Mouse (Mus musculus) right cerebral cortex, postnatal 25 days (tissue): Measurements from ENCODE around the gene Plscr5.
"Not testable (repeated sequence)": the region's sequence is repeated elsewhere in the genome, so short reads cannot be mapped to it uniquely, and the experiment has no call there.

Experiments used
- DNase-seq: peaks from one replicate; pipeline ENCODE4 v3.0.0; 2022

Plscr5 gene

DNA sequence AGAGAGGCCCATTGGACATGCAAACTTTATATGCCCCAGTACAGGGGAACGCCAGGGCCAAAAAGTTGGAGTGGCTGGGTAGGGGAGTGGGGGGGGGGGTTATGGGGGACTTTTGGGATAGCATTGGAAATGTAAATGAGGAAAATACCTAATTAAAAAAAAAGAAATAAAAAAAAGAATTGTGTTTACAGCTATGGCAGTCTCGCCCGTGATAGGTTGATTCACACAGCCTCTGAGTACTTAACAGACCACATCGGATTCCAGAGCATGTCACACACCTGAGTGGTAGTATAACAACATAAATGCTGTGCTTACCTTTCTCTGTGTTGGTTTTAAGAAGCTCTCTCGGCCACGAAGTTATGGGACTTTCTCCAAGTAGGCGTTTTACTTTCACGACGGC lies at the start of gene Plscr5:
Plscr5 (plus strand) TSS at position 301 of the 400 bp plus-strand sequence.
- not testable (repeated sequence) for DNase-seq

DNA sequence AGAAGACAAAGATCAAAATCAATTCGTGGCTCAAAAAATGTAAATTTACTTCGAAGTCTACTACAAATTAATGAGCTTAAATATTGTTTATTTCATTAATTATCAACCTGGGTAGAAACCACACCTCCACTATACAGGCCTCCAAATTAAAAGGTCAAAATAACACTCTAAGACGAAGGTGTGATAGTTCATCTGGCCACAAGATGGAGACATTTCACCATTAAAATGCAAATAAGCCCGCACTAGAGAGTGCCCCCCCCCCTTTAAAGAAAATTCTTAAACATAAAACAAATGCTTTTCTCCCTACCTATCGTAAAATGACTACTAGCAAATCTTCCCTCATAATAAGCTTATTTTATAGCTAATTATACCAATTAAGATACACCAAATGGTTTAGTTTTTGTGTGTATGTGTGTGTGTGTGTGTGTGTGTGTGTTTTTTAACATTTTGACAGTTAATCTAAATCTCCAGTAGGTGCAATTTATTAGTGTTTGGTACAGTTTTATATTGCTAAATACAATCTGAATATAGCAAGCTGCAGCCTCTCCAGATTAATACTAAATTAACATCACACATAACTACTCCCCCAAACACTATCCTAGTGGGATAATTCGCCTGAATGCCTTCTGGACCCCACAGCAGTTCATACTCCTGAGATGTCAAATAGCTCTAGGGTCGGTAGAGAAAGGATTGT lies 45.0 kb upstream of the Plscr5 start:
- no peak for DNase-seq

DNA sequence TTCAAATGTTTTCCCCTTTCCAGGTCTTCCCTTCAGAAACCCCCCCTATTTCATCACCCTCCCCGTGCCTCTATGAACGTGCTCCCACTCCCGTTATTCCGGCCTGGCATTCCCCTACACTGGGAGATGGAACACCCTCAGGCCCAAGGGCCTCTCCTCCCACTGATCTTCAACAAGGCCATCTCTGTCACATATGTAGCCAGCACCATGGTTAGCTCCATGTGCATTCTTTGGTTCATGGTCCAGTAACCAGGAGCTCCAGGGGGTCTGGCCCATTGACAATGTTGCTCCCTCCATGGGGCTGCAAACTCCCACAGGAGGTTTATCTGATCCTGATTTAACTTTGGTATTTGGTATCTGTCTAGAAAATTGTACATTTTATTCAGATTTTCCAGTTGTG lies 30.5 kb upstream of the Plscr5 start:
- no peak for DNase-seq

GRCm38 (mm10) chr9:92173318-92173985 lies 19.3 kb upstream of the Plscr5 start:
- DNase-seq, result no peak

GRCm38 (mm10) chr9:92174176-92175075 lies 18.3 kb upstream of the Plscr5 start:
- DNase-seq, result peak; percentile 24

GRCm38 (mm10) chr9:92178861-92179469 lies 13.8 kb upstream of the Plscr5 start:
- DNase-seq, result no peak

DNA sequence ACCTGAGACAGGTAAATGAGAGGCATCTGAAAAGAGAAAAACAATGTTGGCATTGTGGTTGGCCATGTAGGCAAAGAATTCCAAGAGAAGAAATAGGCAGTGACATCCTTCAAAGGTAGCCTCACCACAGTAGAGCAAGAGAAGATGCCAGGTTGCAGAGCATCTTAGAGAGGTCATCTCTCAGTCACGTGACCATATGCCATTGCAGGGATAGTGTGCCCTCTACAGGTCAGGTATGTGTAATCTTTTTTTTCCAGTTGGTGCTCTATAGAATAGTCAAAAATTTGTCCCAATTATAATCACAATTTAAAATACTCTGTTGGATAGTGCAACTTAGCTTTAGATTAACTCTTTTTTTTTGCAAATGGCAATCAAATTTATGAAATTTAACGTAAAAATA lies 1.4 kb upstream of the Plscr5 start:
- no peak for DNase-seq

DNA sequence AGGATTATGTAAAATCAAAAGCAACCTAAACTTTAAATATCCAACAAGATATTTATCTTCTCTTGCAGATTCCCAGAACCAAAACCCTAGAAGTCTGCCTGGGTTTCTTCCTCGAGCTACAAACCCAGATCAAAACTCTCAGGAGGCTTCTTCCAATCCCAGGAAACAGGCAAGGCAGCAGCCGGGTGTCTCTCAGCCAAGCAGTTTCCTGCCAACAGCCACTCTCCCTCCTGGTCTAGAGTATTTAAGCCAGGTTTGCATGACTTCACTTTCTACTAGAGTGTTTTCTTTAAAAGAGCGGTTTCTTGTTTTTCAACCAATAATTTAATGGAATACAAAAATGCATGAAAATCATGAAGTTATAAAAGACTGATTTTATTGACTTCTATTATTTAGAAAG lies 5.7 kb downstream of the Plscr5 start:
- no peak for DNase-seq

DNA sequence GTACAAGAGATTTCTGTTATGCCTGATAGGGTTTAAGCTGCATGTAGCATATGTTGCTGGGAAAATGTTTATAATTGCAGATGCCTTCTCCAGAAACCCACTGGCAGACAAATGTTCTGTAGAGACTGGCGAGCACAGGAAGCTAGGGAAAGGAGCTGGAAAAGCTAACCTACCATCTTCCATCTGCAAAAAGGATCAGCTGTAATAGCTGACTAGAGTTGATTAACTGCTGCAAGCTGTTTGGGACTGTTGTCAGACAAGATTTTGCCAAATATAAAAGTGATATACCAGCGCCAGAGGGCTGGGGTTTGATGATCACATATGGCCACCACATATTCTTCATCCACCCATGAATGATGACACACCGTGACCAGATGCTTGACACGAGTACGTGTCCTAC lies 6.8 kb downstream of the Plscr5 start:
- DNase-seq, result no peak

DNA sequence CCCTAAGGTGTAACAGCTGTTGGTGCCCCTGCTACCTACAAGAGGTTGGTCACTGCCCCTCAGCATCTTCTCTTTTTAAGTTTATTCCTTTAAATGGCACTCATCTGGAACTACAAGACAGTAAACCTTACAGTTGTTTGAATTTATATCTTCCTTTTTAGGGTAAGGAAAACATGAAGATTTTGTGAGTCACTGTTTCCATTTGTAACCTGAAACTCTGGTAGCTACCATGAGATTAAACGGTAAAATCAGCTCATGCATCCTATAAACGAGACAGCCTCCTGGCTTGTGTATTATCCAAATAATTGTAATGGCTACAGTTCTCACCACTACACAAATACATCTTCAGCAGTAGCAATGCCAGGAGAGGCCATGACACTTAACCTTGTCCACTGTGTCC lies 11.7 kb downstream of the Plscr5 start:
- DNase-seq, result no peak

DNA sequence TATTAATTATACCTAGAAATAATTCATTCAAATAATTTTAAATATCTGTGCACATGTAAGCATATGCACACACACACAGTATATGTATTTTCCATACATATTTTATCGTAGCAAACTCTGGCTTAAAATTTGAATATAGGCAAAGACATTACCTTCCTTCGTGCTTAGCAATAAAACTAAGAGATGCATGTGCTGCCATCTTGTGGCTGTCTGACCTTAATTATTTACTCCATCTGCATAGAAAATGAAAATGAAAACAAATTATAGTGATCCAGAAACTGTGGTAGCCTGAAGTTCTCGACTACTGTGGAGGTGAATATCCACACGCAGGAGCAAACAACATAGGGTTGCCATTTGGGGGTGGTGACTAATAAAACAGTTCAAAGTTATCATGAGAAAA lies 14.6 kb downstream of the Plscr5 start:
- DNase-seq, result peak; percentile 14

DNA sequence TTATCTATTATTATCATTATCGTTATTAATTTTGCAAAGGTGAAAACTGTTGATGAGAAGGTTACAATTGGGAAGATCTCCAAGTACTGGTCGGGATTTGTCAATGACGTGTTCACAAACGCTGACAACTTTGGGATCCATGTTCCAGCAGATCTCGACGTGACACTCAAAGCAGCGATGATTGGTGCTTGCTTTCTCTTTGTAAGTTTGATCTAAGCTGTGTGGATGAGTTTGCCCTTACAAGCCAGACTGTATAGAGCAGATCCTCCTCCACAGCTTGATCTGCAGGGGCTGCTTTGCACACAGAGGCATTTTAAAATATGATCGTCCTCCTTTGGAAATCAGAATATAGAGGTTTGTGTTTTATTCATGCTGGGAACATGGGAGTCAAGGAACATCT lies 15.0 kb downstream of the Plscr5 start:
- no peak for DNase-seq

- no peak for DNase-seq
Observed at GRCm38 (mm10) chr9:92209850-92210249, 17.1 kb downstream of the Plscr5 start.

DNA sequence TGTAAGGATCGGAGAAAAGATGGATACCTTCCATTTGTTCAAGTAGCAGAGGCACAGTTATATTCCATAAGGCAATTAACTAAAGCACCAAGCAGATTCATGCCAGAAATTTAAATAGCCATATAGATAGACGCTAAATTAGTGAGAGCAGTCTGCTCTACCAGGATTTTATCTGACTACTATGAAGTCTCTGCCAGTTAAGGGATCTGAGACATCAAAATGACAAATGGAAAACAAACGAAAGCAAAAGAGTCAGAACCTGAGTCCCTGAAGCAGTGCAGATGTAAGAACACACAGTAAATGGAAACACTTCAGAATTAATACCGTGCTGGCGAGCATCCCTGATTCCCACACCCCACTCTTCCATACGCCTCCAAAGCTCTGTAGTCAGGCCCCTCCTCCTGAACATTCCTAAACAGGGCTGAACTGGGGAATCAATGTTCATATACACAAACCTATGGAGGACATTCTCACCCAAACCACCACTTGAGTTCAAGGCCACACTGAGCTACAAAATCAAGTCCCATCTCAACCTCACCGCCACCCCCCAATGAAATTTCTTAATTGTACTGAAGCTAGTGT lies 17.7 kb downstream of the Plscr5 start:
- no peak for DNase-seq

DNA sequence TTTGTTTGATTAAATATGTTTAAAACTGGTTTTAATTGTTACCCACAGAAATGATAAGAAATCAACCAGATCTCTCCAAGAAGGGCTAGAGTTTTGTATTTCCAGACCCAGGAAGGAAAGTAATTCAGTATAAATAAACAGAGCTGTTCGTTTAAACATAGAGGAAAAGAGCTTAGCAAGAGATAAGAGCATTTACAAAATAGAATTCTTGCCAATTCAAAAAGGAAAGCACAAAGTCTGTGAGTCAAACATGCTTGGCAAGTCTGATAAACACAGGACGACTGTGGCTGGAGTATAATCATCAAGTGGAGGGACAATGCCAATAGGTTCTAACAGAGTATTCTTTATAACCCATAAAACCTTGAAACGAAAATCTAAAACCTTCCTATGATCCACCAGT lies 18.3 kb downstream of the Plscr5 start:
- DNase-seq, result no peak

DNA sequence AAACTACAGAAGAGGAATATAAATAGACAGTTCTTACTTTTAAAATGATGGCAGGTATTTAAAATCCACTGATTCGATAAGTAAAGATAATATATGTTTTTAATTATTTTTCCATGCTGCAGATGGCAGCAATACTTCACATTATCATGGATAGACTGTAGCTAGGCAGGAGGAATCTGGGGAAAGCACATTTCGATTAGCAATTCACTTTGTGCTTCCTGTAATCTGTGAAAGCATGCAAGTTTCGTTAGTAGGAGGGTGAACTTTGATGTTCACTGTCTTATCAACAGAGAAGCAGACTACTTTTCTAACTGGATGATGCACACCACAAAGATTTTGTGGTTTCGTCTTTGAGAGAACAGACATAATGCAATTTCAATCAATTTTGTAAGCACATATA lies 24.7 kb downstream of the Plscr5 start:
- no peak for DNase-seq

GRCm38 (mm10) chr9:92217896-92218295 lies 25.2 kb downstream of the Plscr5 start:
- DNase-seq, result no peak

DNA sequence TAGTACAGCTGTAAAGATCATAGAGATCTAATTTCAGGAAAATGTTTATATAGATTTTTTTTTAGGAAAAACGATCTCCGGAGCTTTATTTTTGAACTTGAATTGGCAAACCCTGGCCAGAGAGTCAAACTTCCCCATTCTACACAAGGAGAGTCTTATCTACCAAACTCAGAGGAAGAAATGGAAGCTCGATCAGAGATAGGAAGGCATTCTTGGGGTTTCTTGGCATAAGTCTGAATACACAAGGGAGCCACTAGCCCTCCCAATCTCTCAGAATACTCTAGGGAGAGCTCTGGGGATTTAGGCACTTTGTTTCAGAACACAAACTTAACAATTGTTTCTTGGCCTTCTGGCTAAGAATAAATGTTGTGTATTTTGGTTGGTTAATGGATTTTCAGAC lies 27.4 kb downstream of the Plscr5 start:
- no peak for DNase-seq

DNA sequence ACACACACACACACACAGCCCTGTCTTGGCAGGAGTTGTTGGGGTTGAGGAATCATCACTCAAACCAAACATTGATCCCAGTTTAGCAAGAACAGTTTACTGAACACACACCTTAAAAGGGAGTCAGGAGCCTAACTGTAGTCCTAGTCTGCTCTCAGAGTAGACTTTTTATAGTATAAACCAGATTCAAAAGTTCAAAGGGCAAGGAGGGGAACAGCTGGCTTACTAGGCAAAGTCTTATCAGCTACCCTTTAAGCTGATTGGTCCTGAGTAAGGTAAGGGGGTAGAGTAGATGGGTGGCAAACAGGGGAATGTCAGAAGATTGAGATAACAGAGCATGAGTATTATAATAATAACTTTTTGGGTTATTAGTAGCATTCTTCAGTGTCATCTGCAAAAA lies 28.7 kb downstream of the Plscr5 start:
- DNase-seq, result no peak

- DNase-seq, result no peak
Observed at GRCm38 (mm10) chr9:92224598-92225231, 32.0 kb downstream of the Plscr5 start.

GRCm38 (mm10) chr9:92226127-92226655 lies 33.5 kb downstream of the Plscr5 start:
- DNase-seq, result no peak

DNA sequence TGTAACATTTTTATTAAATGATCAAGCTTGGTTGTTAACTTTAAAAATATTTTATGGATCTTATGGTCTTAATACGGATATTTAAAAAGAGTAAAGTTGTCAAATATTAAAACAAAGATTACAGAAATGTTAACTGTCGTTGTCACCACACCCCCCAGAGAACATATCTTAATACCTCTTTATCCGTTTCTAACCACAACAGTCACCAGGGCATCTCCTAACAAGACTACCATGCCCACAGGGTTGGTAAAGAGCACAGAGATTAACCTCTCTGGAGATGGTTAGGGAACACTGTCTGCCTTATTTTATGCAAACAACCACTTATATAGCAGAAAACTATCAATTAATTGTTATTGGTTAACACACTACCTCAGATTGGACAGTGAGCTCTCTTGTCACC lies 34.1 kb downstream of the Plscr5 start:
- no peak for DNase-seq
